Mouse (Mus musculus): Measurements from ENCODE around the gene Zdhhc9.

GRCm38 (mm10) chrX:48143415-48144335 lies 65.0 kb downstream of the Zdhhc9 start:
- TF ChIP-seq CHD2 (IDR thresholded peaks at IDR 0.05; ENCODE audit: low read depth, low read length) (no peak), MAFK (IDR thresholded peaks at IDR 0.05; ENCODE audit: insufficient read depth, low read depth, low read length) (no peak)

All from ES-E14 (cell line).